Mouse (Mus musculus): ENCODE results near the gene Nuak1. TPM values are rescaled to one million over a fixed set of nuclear protein-coding genes. Genes with fewer than 3 reads are reported as not detected.

The Nuak1 gene
- total and polyA plus RNA-seq, 2 experiments from 2014 or later = 1.7 to 36.8 TPM

DNA sequence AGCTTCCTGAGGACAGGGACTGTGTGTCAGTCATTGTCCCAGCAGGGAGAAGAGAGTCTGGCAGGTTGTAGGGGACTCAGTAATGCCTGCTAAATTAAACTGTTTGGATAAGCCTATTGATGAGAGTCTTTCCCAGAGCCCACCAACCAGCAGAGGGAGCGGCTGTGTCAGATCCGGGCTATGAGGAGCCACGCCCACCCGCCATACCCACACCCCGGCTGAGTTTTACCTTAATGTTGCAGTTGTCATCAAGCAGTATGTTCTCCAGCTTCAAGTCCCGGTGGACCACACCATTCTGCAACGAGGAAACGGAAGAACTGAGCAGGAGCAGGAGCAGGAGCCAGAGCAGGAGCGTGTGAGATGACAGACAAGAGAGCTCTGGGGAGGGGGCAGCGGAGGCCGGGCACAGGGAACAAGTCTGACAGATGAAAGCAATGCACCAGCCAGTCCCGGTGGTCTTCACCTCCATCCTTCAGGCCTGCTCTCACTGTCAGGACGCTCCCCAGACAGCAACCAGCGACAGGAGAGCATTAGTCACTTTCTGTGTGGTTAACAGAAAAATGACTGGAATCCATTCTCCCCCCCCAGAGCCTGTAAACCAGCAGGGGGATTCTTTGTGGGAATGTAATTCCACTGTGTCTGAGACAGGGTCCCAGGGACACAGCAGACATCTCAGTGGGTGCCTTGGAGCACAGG, 48.2 kb downstream of the Nuak1 start:
- WGBS = 25% methylated on average over 14 of the region's 14 CpGs
- H3K9ac ChIP-seq (replicated peaks; ENCODE audit: low read depth, low read length) = no peak overlapping the region

DNA sequence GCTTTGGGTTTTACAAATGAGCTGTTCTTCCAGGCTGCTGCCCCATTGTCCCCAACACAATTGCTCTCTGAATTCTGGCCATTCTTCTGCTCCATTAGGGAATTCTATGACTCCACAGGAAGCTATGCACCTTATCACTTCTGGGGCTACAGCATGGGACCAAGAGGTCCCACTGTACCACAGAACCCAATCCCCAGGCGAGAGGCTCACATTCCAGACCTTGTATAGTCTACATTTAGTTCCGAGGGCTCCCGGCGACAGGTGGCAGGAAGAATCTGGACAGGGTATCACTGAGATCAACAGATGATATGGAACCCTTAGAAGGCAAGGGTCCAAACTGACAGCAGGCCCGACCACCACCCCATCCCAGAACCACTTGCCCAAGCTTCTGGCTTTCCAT, 50.7 kb downstream of the Nuak1 start:
- Histone ChIP-seq H3K36me3 (replicated peaks; ENCODE audit: control insufficient read depth, insufficient read depth, low read length) (peaks cover 18% of the 10 kb centered on the region), H3K4me1 (ENCODE audit: control insufficient read depth, insufficient read depth) (peaks cover 62% of the 10 kb centered on the region), H3K4me3 (ENCODE audit: low read depth, low read length) (no peak overlapping the region), H3K9ac (replicated peaks; ENCODE audit: low read depth, low read length) (no peak overlapping the region), H3K27ac (ENCODE audit: low read depth) (peak overlapping the region; percentile 92), H3K4me2 (ENCODE audit: low read depth, low read length) (no peak overlapping the region), H3K27me3 (ENCODE audit: control insufficient read depth, insufficient read depth, low read length) (no peaks in the 10 kb centered on the region), H3K9me3 (replicated peaks; ENCODE audit: control insufficient read depth, low read length) (no peaks in the 10 kb centered on the region)
- DNase-seq (ENCODE audit: low spot score) = peak; percentile 35
- ATAC-seq (ENCODE audit: insufficient read depth, low read depth) = peak; percentile 45; the same call in 1 of the 2 replicates
- 32% methylated on average over 5 of the region's 5 CpGs for WGBS
- TF ChIP-seq CTCF (IDR thresholded peaks at IDR 0.05; ENCODE audit: low read depth) (no peak), EP300 (IDR thresholded peaks at IDR 0.05; ENCODE audit: low read depth) (peak; percentile 77; the same call in 1 of the 2 replicates)

More for the DNA sequence above, 48.2 kb downstream of the Nuak1 start:
- ATAC-seq (ENCODE audit: insufficient read depth, low read depth) = no peak
- Histone ChIP-seq H3K36me3 (replicated peaks; ENCODE audit: control insufficient read depth, insufficient read depth, low read length) (peaks cover 18% of the 10 kb centered on the region), H3K4me1 (ENCODE audit: control insufficient read depth, insufficient read depth) (peaks cover 64% of the 10 kb centered on the region), H3K27me3 (ENCODE audit: control insufficient read depth, insufficient read depth, low read length) (no peaks in the 10 kb centered on the region), H3K4me3 (ENCODE audit: low read depth, low read length) (no peak overlapping the region), H3K4me2 (ENCODE audit: low read depth, low read length) (no peak overlapping the region), H3K9me3 (replicated peaks; ENCODE audit: control insufficient read depth, low read length) (no peaks in the 10 kb centered on the region), H3K27ac (ENCODE audit: low read depth) (peak overlapping the region; percentile 32; the same call in 1 of the 2 replicates)
- TF ChIP-seq EP300 (IDR thresholded peaks at IDR 0.05; ENCODE audit: low read depth) = no peak
- TF ChIP-seq CTCF (IDR thresholded peaks at IDR 0.05; ENCODE audit: low read depth) = peak; percentile 38
- no peak for DNase-seq (ENCODE audit: low spot score)

DNA sequence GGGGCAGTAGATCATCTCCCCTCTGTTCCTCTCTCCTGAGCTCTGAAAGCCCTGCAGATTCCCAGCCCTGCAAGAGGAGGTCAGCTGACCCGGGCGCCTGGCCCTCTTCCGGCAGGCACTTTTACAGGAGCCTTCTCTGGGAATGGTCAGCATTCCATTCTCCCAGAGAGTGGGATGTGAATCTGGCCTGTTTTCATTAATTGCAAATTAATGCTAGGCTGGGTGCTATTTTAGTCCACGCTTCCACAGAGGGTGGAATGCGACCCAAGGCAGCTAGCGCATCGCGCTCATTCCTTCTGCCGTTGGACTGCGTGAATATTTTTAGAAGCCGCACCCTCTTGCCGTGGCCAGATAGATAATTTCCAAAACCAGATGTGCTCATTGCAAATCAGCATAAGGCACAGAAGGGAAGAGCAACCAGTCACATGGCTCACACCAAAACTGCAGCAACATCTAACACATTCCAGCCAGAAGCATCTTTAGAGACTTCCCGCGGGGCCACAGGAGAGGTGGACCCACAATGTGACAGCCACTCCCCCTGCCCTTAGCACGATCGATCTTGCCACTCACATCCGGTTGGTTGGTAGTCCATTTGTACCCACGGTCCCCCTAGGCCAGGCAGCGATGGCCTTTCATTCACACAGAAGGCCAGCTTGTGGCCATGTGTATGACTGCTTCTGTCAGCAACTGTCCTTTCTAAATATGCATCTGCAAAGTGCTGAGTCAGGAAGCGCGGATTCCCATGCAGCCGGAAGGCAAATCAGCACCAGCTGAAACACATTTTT, 51.8 kb downstream of the Nuak1 start:
- peak overlapping the region; percentile 20 for H3K4me3 ChIP-seq (ENCODE audit: low read depth, low read length)
- peaks cover 63% of the 10 kb centered on the region for H3K4me1 ChIP-seq (ENCODE audit: control insufficient read depth, insufficient read depth)
- ATAC-seq (ENCODE audit: insufficient read depth, low read depth) = peak; percentile 79
- DNase-seq (ENCODE audit: low spot score) = peak; percentile 79
- WGBS = 5% methylated on average over 22 of the region's 22 CpGs
- no peaks in the 10 kb centered on the region for H3K9me3 ChIP-seq (replicated peaks; ENCODE audit: control insufficient read depth, low read length)
- no peak for TF ChIP-seq CTCF (IDR thresholded peaks at IDR 0.05; ENCODE audit: low read depth)
- TF ChIP-seq EP300 (IDR thresholded peaks at IDR 0.05; ENCODE audit: low read depth) = peak; percentile 90
- peaks cover 14% of the 10 kb centered on the region for H3K36me3 ChIP-seq (replicated peaks; ENCODE audit: control insufficient read depth, insufficient read depth, low read length)
- H3K9ac ChIP-seq (replicated peaks; ENCODE audit: low read depth, low read length) = peak overlapping the region; percentile 18; the same call in 1 of the 2 replicates
- no peaks in the 10 kb centered on the region for H3K27me3 ChIP-seq (ENCODE audit: control insufficient read depth, insufficient read depth, low read length)
- peak overlapping the region; percentile 53 for H3K4me2 ChIP-seq (ENCODE audit: low read depth, low read length)
- peak overlapping the region; percentile 92 for H3K27ac ChIP-seq (ENCODE audit: low read depth)

DNA sequence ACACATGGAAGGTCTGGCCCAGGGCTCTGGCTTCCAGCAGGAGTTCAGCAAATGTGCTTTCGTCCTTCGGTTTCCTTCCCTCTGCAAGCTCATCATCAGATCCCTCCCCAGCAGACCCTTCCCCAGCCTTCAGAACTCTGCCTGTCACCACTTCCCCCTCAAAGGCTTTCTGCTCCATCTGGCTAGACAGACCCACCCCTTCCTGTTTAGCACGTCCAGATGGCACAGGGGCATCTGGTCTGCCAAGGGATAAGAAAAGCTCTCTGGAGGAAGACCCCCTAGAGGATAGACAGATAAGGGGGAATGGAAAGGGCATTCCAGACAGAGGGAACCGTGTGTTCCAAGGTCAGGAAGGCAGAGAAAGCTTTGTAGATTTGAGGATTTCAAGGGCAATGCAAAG, 53.1 kb downstream of the Nuak1 start:
- Histone ChIP-seq H3K27ac (ENCODE audit: low read depth) (peak overlapping the region; percentile 92), H3K36me3 (replicated peaks; ENCODE audit: control insufficient read depth, insufficient read depth, low read length) (peaks cover 6% of the 10 kb centered on the region), H3K27me3 (ENCODE audit: control insufficient read depth, insufficient read depth, low read length) (no peaks in the 10 kb centered on the region), H3K9me3 (replicated peaks; ENCODE audit: control insufficient read depth, low read length) (no peaks in the 10 kb centered on the region), H3K4me2 (ENCODE audit: low read depth, low read length) (peak overlapping the region; percentile 53), H3K4me1 (ENCODE audit: control insufficient read depth, insufficient read depth) (peaks cover 66% of the 10 kb centered on the region), H3K9ac (replicated peaks; ENCODE audit: low read depth, low read length) (peak overlapping the region; percentile 18; the same call in 1 of the 2 replicates), H3K4me3 (ENCODE audit: low read depth, low read length) (peak overlapping the region; percentile 20; the same call in 1 of the 2 replicates)
- ATAC-seq (ENCODE audit: insufficient read depth, low read depth) (no peak), DNase-seq (ENCODE audit: low spot score) (peak; percentile 39)
- whole genome bisulfite sequencing = 7% methylated on average over 4 of the region's 4 CpGs
- TF ChIP-seq CTCF (IDR thresholded peaks at IDR 0.05; ENCODE audit: low read depth) (no peak), EP300 (IDR thresholded peaks at IDR 0.05; ENCODE audit: low read depth) (no peak)

DNA sequence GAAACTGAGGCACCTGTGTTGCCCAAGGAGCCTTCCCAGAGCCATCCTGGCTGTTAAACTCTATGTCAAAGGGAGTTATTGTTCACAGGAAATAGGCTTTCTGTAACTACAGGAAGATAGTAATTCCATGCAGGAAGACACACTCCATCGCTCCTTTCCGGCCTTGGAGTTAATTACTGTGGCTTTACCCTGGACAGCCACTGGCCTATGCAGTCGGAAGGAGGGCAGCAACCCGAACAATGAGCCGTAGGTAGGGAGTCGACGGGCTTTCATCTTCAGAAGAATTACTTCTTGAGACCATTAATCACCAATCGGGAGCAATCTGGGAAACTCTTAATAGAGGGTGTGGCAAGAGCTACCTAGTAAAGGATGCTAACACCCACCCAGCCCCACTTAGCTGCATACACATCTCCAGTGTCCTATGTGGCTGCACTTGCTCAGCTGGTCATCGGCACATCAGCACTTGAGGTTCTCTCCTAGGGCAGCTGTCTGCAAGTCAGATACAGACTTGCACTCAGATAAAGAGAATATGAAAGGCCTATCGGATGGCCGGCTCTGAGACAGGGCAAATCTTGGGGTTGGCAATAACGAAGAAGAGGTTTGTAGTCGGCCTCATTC, 53.7 kb downstream of the Nuak1 start:
- TF ChIP-seq CTCF (IDR thresholded peaks at IDR 0.05; ENCODE audit: low read depth) (no peak), EP300 (IDR thresholded peaks at IDR 0.05; ENCODE audit: low read depth) (no peak)
- H3K4me1 ChIP-seq (ENCODE audit: control insufficient read depth, insufficient read depth) = peaks cover 63% of the 10 kb centered on the region
- WGBS = 38% methylated on average over 13 of the region's 13 CpGs
- H3K27me3 ChIP-seq (ENCODE audit: control insufficient read depth, insufficient read depth, low read length) = no peaks in the 10 kb centered on the region
- H3K9ac ChIP-seq (replicated peaks; ENCODE audit: low read depth, low read length) = no peak overlapping the region
- peaks cover 6% of the 10 kb centered on the region for H3K36me3 ChIP-seq (replicated peaks; ENCODE audit: control insufficient read depth, insufficient read depth, low read length)
- H3K27ac ChIP-seq (ENCODE audit: low read depth) = peak overlapping the region; percentile 92
- H3K4me2 ChIP-seq (ENCODE audit: low read depth, low read length) = peak overlapping the region; percentile 53; the same call in 1 of the 2 replicates
- no peaks in the 10 kb centered on the region for H3K9me3 ChIP-seq (replicated peaks; ENCODE audit: control insufficient read depth, low read length)
- no peak overlapping the region for H3K4me3 ChIP-seq (ENCODE audit: low read depth, low read length)
- no peak for ATAC-seq (ENCODE audit: insufficient read depth, low read depth)
- no peak for DNase-seq (ENCODE audit: low spot score)
